Mouse (Mus musculus) 3134 (cell line): ENCODE measurements around the gene AF067063.
"Not testable (repeated sequence)": the region's sequence is repeated elsewhere in the genome, so short reads cannot be mapped to it uniquely, and the experiment has no call there.

Source experiments
- DNase-seq: peaks from one replicate; pipeline ENCODE4 v3.0.0-alpha.2; 2011; ENCODE audit warnings: low spot score; ENCODE audit not compliant: insufficient read length; ENCODE audit errors: extremely low read depth

Gene AF067063

DNA sequence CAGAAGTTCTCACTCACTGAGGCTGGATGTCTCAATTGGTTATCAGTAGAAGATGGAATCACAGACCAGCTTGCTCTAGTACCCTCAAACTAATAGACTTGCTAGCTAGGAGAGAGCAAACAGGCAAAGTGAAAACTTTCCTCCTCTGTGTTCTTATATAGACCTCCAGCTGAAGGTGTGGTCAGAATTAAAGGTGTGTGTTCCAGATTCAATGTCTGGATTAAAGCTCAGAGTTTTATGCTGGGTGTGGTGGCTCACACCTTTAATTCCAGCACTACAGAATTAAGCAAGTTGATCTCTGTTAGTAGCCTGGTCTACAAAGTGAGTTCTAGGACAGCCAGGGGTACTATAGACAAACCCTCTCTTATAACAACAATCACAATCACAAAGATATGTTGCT, at the start of gene AF067063:
Gene AF067063, minus strand, starts transcription at position 101 of the 400 bp plus-strand sequence.
- not testable (repeated sequence) for DNase-seq

GRCm38 (mm10) chr13:119864395-119864999, 34.5 kb upstream of the AF067063 start:
- not testable (repeated sequence) for DNase-seq

- not testable (repeated sequence) for DNase-seq
These were observed 32.4 kb upstream of the AF067063 start for GRCm38 (mm10) chr13:119862399-119862798.

DNA sequence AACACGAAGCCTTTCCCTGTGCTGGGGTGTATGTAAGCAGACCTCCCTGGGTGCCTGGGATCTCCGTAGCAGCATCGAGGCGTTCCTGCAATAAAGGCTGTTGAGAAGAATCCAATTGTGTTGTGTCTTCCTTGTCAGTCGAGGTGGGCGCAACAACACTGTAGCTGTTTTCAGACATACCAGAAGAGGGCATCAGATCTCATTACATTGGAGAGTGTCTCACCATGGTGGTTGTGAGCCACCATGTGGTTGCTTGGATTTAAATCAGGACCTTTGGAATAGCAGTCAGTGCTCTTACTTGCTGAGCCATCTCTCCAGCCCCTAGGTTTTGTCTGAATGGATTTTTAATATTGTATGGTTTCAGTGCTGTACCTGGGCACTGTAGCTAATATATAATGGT, 10.0 kb upstream of the AF067063 start:
- DNase-seq: not testable (repeated sequence)

DNA sequence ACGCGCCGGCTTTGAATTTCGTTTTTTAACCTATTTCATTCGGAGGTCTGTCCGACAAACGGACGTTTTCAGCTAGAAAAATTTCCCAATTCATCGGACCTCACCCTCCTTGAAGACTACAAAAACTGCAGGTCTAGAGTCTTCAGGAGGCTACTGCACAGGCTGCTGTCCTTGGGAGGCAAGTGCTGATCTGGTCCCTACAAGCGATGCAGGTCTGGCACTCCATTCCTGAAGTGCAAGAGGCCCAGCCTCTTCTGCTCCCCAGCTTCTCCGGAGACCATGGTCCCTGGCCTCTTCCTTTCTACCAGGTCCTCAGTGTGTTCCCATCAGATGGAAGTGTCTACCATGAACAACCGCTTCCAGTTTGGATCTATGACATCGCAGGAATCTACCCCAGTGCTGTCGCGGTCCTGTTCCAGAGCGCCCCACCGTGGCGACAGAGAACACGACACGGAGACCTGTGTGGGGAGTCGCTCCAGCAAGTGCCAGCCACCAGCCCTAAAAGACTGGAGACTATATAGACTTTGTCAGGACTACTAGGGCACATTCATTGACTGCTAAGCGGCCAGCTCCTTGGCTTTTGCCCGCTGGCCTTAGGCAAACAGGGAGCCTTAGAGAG, 7.8 kb upstream of the AF067063 start:
- not testable (repeated sequence) for DNase-seq

GRCm38 (mm10) chr13:119836324-119836811, 6.4 kb upstream of the AF067063 start:
- not testable (repeated sequence) for DNase-seq

- not testable (repeated sequence) for DNase-seq
These were observed 5.5 kb upstream of the AF067063 start, which contains the start of gene D13Ertd608e for GRCm38 (mm10) chr13:119835320-119836056. D13Ertd608e (plus strand) TSS chr13:119836006.

DNA sequence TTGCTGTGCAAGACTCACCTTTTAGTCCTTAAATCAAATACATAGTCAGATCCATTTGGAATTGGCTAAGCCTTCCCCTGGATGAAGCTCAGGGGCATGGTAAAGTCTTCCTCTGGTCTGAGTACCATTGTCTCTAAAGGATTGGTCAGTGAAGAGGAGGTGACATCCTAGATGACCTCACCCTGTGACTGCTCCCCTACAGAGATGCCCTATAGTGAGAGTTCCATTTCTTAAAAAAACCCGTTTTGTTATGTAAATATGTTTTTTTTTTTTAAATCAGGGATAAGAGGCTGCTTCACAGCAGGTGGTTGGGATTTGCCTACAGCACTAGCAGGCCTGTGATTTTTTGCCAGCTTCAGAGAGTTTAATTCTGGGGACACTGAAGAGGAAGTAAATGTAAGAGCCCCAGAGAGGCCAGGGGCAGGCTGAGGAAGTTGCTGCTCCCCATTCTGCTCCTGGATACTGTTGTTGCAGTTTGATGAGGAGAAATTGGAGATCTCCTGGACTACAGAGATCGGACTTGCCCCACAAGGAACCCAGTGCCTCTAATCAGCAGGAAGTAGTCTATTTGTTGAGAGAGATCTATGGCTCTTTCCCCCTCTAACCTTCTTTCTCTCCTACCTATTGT, 12.3 kb downstream of the AF067063 start:
- DNase-seq: no peak

DNA sequence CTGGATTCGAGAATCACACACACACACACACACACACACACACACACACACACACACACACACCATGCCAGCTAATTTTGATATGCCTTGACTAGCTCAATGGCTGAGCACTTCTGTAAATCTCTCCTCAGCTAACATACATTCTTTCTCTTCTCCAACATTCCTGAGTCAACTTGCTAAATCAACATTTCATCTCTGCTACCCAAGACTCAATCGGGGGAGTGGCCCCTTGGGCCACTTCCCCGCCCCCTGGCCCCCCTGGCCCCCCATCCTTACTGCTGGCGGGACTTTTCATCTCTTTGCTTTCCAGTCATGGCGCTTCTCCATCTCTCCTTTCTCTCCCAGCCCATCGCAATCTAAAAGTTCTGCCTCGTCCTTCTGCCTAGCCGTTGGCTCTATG, 13.2 kb downstream of the AF067063 start:
- DNase-seq: no peak

DNA sequence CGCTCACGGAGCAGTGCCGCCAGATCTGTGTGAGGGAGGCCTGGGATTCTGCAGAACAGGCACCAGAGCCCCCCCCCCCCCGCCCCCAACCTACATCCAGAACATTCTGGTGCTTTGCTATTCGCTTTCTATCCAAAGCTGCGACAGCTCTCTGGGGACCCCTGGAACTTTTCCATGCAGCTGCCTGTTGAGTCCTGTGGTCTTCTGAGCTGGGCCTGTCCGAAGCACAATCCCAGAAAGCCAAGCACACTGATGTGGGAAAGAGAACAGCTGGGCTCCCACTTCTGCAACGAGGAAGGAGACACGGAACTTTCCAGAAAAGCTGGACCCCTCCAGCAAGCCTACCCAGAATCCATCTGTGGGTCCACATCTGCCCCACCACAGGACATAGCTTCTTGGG, 20.0 kb downstream of the AF067063 start:
- no peak for DNase-seq

DNA sequence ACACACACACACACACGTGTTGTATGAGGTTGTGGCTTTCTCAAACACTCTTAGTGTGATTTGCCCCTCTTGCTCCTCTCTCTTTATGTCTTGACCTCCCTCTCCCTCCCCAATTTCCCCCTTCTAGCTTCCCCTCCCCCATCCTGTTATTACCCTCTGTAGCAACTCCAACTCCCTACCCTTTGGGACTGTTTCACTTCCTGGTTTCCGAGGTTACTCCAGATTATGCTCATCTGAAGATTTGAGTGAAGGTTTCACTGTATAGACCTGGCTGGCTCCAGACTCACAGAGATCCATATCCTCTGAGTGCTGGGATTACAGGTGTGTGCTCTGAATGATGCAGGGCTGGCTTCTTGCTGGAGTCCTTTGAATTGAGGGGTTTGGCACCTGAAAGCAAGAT, 21.1 kb downstream of the AF067063 start:
- DNase-seq: no peak

DNA sequence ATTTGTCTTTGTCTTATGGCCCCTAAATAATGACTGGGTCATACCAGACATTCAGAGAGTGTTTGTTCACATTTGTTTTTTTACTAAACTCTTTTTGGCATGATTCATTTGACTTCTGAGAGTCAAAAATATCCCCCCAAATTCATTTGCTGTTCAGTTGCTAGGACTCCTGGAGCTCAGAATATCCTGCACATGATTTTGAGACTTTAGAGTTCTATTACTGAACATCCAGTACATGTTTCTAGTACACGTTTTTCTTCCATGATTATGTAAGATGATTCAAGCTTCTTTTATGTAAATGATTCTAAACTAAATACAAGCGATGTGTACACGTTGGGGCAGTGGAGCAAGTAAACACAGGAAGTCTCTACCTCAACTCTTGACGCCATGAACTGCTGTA, 32.4 kb downstream of the AF067063 start:
- DNase-seq: no peak

DNA sequence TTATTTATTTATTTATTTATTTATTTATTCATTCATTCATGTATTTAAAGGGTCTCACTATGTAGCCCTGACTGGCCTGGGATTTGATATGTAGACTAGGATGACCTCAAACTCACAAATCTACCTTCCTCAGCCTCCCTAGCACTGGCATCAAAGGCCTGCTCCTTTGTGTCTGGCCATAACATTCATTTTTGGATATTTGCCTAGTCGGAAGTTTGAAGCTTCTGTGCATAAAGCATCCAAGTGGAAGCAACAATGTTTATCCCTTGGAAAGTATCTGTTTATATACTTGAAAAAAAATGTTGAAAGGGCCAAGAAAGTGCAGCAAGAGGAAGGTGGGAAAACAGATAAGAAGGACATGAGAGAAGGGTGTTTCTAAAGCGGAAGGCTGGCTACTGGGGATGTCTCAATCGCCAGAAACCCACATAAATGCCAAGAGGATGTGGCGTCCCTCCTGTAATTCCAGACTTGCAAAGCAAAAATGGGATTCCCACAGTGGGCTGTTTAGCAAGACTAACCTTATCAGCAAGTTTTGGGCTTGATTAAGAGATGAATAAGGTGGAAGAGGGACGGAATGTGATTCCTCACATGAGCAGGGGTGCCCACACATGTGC, 37.1 kb downstream of the AF067063 start:
- DNase-seq: no peak

DNA sequence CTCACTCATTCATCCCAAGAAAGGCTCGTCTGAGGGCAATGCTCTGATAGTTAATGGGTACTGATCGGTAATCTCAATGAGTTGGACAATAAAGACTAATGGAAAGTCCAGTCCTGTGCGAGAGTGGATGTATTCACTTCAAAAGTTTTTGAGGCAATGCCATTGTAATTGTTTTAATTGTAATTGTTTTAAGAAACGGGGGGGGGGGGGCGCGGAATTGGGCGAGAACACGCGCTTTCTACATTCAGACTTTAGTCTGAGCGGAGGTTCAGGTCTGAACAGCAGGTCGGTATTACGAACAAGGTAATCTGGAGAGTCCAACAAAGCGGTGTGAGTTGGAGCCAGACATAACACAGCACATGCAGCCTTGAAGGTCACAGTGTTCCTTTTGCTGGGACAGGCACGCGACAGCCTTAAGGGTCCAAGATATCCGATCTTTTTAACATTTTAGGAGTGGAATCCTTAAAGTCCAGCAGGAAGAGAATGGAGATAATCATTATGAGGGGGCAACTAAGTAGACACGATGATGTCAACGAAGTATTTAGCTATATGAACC, 38.4 kb downstream of the AF067063 start:
- no peak for DNase-seq

- DNase-seq: peak; percentile 89
These were observed 39.0 kb downstream of the AF067063 start, which contains the start of gene Zfp131 for GRCm38 (mm10) chr13:119790761-119791579. Zfp131 (minus strand) TSS chr13:119790889.

DNA sequence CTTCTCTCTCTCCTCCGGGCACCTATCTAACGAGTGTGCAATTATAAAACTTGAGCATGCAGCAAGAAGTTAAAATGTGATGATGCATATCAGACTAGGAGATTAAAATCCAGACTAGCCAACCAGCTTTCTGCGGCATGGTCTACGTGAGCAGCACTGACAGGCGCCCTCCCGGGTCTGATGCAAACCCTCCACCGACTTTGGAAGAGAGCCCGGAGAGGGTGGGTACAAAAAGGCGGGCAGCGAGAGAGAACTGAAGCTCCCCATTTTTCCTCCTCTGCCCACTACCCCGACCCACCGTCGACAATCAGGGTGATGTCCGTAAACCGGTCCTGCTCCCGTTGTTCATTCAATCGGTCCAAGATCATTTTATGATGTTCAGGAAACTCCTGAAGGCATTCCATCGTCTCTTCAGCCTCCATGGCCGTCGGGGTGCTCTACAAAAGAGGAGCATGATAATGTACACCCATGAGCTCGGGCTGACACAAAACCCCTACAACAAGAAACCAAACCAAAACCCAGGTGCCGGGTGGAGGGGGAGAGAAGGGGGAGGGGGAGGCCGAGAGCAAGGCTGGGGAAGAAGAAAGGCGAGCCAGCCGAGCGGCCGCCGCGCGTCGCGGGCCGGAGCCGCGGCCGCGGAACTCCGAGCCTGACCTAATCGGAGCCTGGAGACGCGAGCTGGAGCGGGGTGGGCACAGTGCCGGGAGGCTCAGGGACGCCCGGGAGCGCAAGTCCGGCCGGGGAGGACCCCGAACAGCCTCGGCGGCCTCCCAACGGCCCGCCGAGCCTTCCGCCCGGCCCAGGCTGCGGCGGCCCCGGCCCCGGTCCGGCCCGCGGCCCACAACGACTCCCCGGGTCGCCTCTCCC, 39.9 kb downstream of the AF067063 start:
- DNase-seq: peak; percentile 68

DNA sequence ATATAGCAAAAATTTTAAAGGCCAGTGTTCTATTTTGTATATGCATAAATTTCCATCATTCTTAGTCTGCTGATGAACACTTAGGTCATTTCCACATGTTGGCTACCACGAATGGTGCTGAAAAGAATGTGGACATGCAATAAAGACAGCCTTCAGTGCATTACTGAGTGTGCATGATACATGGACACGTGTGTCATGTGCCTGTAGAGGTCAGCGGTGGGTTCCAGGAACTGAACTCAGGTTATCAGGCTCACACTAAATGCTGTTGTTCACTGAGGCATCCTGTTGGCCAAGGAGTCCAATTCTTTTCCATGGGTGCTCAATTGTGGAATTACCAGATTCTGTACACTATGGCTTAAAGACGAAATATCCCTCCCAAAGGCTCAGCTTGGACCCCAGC, 46.4 kb downstream of the AF067063 start:
- DNase-seq: no peak
